Mouse (Mus musculus) layer of hippocampus, adult 2 months (tissue): Measurements from ENCODE around the gene Gm1043. TPM values are rescaled to one million over a fixed set of nuclear protein-coding genes. Genes with fewer than 3 reads are reported as not detected.

Experiments
- DNase-seq, 2 experiments: peaks; one replicate each; pipeline ENCODE4 v3.0.0; 2022; ENCODE audit warnings: low spot score in 2 of 2
- H3K27ac ChIP-seq: fragments of 200-600 bp; 2 replicates; pipeline ENCODE4 v1.8.1; 2022
- H3K4me3 ChIP-seq: fragments of 200-600 bp; 2 replicates; pipeline ENCODE4 v1.8.1; 2022; ENCODE audit warnings: mild to moderate bottlenecking
- CTCF ChIP-seq: fragments of 200-600 bp; conservative IDR thresholded peaks from 2 replicates; pipeline ENCODE4 v1.8.1; 2022; ENCODE audit warnings: antibody characterized with exemption, mild to moderate bottlenecking, moderate library complexity
- total RNA-seq, 2 experiments: library from RNA; stranded (reverse); gene quantifications; 2 replicates each; pipeline ENCODE4 v1.2.3; 2021

Gm1043 gene
- total RNA-seq, 2 experiments from 2014 or later: 31.8 to 33.1 TPM

DNA sequence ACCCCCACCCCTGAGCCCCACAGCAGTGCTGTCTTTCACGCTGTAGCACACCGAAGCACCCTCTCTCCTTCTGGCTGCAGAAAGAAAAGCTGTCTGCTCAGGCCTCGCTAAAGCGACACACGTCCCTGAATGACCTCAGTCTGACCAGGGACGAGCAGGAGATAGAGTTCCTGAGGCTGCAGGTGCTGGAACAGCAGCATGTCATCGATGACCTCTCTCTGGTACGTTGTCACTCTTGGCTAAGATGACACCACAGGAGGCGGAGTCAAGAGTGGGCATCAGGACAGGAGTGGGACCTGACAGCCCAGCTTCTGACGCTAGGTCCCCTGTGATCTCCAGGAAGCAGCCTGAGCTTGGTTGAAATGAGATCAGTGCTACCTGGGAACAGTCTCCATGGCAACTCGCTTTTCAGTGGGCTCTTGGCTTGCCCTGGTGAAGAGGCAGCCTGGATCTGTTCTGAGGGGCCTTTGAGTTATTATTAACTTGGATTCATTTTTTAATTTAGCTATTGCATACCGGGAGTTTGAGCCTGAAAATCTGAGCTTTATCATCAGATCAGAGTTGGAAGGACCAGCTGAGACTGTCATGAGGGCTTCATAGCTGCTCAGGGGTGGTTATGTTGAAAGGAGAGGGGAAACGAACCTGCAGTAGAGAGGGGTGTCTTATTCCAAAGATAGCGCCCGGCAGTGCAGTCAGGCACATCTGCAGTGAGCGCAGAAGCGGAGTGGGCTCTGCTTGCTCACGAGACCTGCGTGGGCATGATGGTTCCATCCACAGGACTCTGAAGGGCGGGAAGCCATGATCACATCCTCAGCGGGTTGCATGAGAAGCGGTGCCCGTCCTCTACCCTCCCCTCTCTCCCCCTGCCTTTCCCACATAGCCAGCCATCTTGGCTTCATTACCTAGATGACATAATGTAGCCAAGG, 20.6 kb downstream of the Gm1043 start:
- peak overlapping the region; percentile 85 for H3K27ac ChIP-seq
- no peak for TF ChIP-seq CTCF
- DNase-seq: peak; percentile 48 to 51
- no peak overlapping the region for H3K4me3 ChIP-seq

DNA sequence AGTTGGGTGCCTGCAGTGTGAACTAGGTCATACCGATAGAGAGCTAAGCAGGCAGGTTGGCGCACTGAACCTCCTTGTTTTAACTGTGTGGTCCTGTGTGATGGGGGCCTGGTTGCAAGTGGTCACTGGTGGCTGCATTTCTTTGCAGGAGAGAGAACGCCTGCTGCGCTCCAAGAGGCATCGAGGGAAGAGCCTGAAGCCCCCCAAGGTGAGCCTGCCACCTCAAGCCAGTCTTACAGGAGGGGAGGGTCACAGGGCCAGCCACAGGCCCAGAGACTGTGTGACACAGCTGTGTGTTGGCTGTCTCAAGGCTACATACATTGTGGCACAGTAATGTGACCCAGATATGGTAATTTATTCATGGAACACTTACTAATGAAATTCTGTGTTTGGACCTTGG, 21.9 kb downstream of the Gm1043 start:
- DNase-seq: no peak
- TF ChIP-seq CTCF: no peak
- H3K4me3 ChIP-seq: no peak overlapping the region
- peak overlapping the region; percentile 85; the same call in 1 of the 2 replicates for H3K27ac ChIP-seq

DNA sequence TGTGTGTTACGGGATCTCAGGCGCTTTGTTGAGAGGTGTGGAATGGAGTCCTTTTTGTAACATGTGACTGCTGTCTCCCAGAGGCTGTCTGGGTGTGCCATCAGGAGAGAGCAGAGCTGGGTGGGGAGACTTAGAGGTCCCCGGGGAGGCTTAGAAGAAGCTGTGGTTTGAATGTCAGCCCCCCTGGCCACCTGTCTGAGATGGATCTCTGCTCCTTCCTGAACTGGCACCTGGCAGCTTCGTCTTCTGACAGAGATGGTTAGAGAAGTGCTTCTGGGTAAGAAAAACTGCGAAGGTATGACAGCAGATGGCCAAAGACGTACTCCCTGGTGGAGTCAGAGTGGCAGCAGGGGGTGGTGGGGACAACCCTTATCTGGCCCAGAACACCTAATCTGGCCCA, 22.4 kb downstream of the Gm1043 start:
- Histone ChIP-seq H3K4me3 (no peak overlapping the region), H3K27ac (peak overlapping the region; percentile 36; the same call in 1 of the 2 replicates)
- DNase-seq: no peak
- TF ChIP-seq CTCF: no peak

DNA sequence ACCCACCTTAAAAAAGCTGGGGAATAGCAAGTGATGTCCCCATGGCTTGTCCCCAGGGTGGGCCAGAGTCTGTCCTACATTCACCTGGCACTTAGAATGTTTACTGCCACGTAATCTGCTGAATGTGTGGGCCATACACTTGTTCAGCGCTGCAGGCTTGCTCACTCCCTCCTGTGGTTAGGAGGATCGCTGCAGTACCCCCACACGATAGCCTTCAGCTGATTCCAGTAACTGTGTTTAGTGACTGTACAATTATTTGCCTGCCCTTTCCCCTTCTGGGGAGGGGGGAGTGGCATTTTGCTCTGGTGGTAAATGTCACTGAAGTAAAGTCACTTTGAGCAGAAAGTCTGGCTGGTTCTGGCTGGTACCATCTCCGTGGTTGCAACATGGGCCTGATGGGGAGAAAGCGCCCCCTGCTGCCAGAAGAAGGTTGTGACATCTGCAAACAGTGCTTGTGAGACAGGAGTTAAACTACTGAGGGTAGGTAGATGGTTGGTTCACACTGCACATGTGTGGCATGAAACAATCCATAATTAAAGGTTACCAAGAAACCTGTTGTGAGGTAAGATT, 24.2 kb downstream of the Gm1043 start:
- peak; percentile 87 for TF ChIP-seq CTCF
- peak overlapping the region; percentile 37 for H3K27ac ChIP-seq
- DNase-seq: peak; percentile 86 to 88
- H3K4me3 ChIP-seq: no peak overlapping the region

DNA sequence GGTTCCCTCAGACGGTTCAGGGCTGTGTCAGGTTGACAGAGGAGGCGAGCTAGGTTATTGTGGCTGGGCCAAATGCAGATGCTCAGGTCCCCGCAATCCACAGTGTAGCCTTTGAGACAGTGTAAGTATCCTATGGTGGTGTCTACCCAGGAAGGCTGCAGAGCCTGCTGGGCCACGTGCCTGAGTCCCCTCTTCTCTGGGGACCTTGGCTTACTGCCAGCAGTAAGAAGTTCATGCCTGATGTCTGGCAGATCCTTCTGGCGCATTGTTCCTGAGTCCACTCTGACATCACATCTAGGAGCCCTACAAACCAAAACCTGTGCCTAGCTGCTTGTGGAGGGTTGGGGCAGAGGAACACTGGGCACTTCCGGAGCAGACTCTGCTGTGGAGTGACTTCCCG, 27.2 kb downstream of the Gm1043 start:
- DNase-seq: no peak
- no peak for TF ChIP-seq CTCF
- H3K27ac ChIP-seq: no peak overlapping the region
- H3K4me3 ChIP-seq: no peak overlapping the region

DNA sequence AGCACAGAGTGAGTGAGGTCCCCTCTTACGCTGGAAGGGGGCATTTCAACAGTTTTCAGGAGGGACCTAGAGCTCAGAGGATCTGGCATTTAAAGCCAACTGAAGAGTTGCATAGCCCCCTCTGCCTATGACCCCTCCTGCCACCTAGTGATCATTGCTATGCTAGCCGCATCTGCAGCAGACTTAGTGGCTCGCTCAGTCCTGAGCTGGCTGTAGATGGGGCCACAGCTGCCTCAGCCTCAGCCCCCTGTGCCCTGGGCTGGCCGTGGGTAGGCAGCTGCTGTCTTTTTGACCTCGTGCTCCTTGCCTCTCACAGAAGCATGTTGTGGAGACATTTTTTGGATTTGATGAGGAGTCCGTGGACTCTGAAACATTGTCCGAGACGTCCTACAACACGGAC, 32.0 kb downstream of the Gm1043 start:
- no peak for DNase-seq
- Histone ChIP-seq H3K4me3 (no peak overlapping the region), H3K27ac (no peak overlapping the region)
- peak; percentile 38 for TF ChIP-seq CTCF

DNA sequence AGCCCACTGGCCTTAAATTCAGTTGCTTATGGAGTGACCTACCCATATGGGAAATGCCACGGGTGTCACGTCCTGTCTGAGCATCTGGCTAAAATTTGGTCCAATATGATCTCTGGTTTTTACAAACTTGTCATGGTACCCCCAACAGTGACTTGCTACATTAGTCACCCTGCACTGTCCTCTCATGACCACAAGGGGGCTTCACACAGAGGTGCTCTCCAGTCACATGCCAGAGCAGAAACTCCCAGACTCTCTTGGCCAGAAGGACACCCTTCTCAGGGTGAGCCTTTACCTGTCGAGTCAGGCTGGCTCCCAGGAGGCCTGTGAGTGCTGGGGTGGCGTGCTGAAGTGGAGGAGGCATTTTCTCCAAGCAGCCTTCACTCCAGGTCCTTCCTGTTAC, 33.1 kb downstream of the Gm1043 start:
- no peak overlapping the region for H3K4me3 ChIP-seq
- no peak for DNase-seq
- no peak overlapping the region for H3K27ac ChIP-seq
- peak; percentile 84 for TF ChIP-seq CTCF

DNA sequence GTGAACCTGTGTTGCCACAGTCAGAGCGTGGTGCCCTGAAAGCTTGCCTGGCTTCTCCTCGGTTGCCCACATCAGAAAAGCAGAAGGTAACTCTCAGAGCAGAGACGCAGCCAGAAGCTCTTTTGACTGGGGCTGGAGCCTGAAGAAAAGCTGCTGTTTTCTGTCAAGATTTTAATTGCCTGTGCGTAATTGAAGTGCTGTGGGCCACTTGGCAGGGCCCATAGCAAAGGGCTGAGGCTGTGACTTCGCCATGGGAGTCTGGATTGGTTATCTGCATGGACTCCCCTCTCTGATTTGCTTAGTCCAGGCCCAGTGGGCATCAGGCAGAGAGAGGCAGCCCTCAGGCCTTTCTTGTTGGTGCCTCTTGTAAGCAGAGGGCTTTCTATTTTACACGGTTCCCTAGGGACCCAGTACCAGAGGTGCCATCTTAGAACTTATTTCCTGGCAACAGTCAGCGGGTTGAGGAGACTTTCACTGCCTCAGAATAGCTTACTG, 36.1 kb downstream of the Gm1043 start:
- DNase-seq: no peak
- Histone ChIP-seq H3K27ac (no peak overlapping the region), H3K4me3 (no peak overlapping the region)
- TF ChIP-seq CTCF: no peak

DNA sequence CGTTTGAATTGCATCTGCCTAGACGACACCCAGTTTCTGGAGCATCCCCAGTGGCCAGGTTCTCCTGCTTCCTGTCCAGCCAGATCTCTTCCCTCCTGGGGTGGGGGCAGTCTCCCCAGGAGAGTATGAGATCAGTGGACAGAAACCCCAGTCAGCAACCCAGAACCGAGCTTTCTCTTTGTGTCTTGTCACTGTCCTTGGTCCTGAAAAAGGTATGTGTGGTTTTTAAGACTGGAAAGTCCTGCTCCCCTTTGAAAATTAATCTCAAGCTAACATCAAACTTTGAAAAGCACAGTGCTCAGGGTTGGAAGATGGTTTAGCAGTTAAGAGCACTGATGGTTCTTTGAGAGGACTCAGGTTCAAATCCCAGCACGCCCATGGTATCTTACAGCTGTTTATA, 46.7 kb downstream of the Gm1043 start:
- Histone ChIP-seq H3K4me3 (no peak overlapping the region), H3K27ac (no peak overlapping the region)
- no peak for DNase-seq
- TF ChIP-seq CTCF: no peak

DNA sequence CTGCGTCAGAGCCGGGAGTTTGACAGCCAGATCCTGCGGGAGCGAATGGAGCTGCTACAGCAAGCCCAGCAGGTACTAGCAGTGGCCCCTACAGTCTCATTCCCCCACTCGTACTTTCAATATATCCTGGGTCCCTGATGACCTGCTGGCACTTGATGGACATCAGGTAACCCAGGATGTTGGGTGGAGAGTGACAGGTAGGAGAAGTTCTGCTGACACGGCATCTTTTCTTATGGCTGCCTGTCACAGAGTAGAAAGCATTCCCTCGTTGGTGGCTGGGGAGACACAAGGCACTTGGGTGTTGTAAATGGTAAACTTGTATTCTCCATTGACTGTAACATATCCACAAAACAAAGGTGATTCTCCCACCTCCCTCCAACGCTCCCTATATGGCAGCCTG, 56.6 kb downstream of the Gm1043 start:
- Histone ChIP-seq H3K4me3 (no peak overlapping the region), H3K27ac (no peak overlapping the region)
- no peak for TF ChIP-seq CTCF
- DNase-seq: no peak

DNA sequence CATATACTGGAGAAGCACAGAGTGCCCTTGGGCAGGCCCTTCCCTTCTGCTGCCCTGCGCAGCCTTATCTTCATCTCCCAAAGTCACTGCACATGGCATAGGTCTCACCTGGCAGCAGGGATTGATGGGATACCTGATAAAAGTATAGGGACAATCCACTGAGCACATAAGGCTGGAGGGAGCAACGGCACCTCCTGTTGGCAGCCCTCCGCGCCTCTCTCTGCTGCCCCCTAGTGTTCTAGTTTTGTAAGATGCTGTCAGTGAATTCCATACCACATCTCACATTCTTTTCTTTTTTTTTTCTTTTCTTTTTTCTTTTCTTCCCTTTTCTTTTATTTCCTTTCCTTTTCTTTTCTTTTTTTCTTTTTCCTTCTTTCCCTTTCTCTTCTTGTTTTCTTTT, 62.4 kb downstream of the Gm1043 start:
- Histone ChIP-seq H3K27ac (no peak overlapping the region), H3K4me3 (no peak overlapping the region)
- peak; percentile 58 to 76 for DNase-seq
- TF ChIP-seq CTCF: peak; percentile 98

DNA sequence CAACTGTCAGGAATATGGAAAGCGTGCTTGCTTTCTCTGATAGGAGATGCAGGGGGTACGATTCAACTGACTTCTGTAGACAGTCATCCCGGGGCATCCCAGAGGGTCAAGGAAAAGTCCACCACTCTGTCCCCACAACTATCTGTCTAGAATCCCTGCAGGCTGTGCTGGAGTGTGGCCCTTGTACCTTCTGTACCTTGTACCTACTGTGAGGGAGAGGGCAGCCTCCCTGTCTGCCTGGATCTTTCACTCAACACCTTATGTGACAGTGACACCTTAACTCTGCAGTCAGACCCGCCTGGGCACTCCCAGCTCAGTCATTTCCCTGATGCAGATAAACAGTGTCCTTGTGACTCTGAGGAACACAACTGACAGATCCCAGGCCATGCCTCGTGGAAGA, 65.5 kb downstream of the Gm1043 start:
- no peak overlapping the region for H3K4me3 ChIP-seq
- no peak overlapping the region for H3K27ac ChIP-seq
- TF ChIP-seq CTCF: no peak
- DNase-seq: no peak

DNA sequence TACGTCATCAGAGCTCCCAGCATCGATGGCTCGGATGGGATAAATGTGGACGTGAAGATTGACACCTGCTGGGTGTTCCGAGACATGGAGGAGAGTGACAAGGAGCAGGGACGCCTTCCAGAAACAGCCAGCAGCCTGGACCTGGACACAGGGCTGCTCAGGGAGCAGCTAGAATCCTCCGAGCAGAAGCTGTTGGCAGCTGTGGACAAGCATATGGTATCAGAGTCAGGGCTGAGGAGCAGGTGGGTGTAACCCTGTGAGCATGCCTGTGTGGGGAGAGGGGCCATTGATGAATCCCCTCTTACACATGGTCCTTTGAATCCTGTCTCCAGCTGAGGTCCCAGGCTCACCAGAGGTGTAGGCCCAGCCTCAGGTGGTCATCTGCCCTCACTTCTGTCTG, 69.3 kb downstream of the Gm1043 start:
- TF ChIP-seq CTCF: no peak
- no peak overlapping the region for H3K4me3 ChIP-seq
- no peak for DNase-seq
- no peak overlapping the region for H3K27ac ChIP-seq

DNA sequence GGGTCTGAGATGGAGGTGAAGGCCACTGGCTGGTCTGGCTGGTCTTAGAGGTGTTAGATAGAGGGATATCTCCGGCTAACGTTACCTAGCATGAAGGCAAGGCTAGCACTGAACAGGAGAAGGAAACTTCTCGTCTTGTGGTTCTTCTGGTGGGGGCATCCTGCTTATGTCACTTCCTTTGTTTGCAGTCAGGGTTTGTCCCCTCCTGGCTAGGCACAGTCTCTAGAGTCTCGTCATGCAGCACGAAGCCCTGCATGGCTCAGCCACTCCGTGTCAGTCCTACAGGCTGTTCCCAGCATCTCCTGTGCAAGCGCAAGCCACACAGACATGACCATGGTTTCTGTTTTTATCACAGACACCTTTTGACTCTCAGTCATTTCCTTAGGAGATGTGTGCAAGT, 73.2 kb downstream of the Gm1043 start:
- Histone ChIP-seq H3K27ac (no peak overlapping the region), H3K4me3 (no peak overlapping the region)
- TF ChIP-seq CTCF: no peak
- no peak for DNase-seq
